Mouse (Mus musculus): ENCODE measurements around the gene Pik3c2b. TPM values are rescaled to one million over a fixed set of nuclear protein-coding genes. Genes with fewer than 3 reads are reported as not detected.
A peak's percentile ranks its signal among the peaks of the same experiment; 100 is the strongest.

Gene Pik3c2b
- polyA plus RNA-seq, 1 experiment from 2014 or later: 25.7 TPM

GRCm38 (mm10) chr1:133087206-133087905 is 41.9 kb downstream of the Pik3c2b start:
- Histone ChIP-seq H3K4me1 (replicated peaks; ENCODE audit: control insufficient read depth, insufficient read depth, low read length) (peaks cover 7% of the 10 kb centered on the region), H3K9ac (ENCODE audit: low read length) (no peak overlapping the region), H3K27me3 (ENCODE audit: control insufficient read depth, insufficient read depth, low read length) (no peaks in the 10 kb centered on the region), H3K4me3 (ENCODE audit: low read depth, low read length) (no peak overlapping the region), H3K36me3 (ENCODE audit: control insufficient read depth, insufficient read depth, low read length) (peaks cover 5% of the 10 kb centered on the region; the same call in 1 of the 2 replicates), H3K4me2 (ENCODE audit: low read depth, low read length, severe bottlenecking) (no peak overlapping the region), H3K27ac (ENCODE audit: low read depth, low read length) (peak overlapping the region; percentile 9; the same call in 1 of the 2 replicates), H3K9me3 (ENCODE audit: control insufficient read depth, low read length) (no peaks in the 10 kb centered on the region)
- peak; percentile 66 for ATAC-seq (replicated peaks; ENCODE audit: low FRiP score)
- WGBS: 42% methylated on average over 7 of the region's 7 CpGs
- peak; percentile 87 for DNase-seq (ENCODE audit: low spot score)

GRCm38 (mm10) chr1:133088196-133088595 is 42.7 kb downstream of the Pik3c2b start:
- ATAC-seq (replicated peaks; ENCODE audit: low FRiP score): no peak
- Histone ChIP-seq H3K27ac (ENCODE audit: low read depth, low read length) (no peak overlapping the region), H3K4me1 (replicated peaks; ENCODE audit: control insufficient read depth, insufficient read depth, low read length) (peaks cover 7% of the 10 kb centered on the region), H3K4me2 (ENCODE audit: low read depth, low read length, severe bottlenecking) (no peak overlapping the region), H3K9ac (ENCODE audit: low read length) (no peak overlapping the region), H3K36me3 (ENCODE audit: control insufficient read depth, insufficient read depth, low read length) (peaks cover 5% of the 10 kb centered on the region; the same call in 1 of the 2 replicates), H3K9me3 (ENCODE audit: control insufficient read depth, low read length) (no peaks in the 10 kb centered on the region), H3K27me3 (ENCODE audit: control insufficient read depth, insufficient read depth, low read length) (no peaks in the 10 kb centered on the region), H3K4me3 (ENCODE audit: low read depth, low read length) (no peak overlapping the region)
- DNase-seq (ENCODE audit: low spot score): no peak
- WGBS: 87% methylated on average over 10 of the region's 10 CpGs

- Histone ChIP-seq H3K4me3 (ENCODE audit: low read depth, low read length) (no peak overlapping the region), H3K27ac (ENCODE audit: low read depth, low read length) (no peak overlapping the region), H3K36me3 (ENCODE audit: control insufficient read depth, insufficient read depth, low read length) (peaks cover 5% of the 10 kb centered on the region; the same call in 1 of the 2 replicates), H3K27me3 (ENCODE audit: control insufficient read depth, insufficient read depth, low read length) (no peaks in the 10 kb centered on the region), H3K9ac (ENCODE audit: low read length) (no peak overlapping the region), H3K4me2 (ENCODE audit: low read depth, low read length, severe bottlenecking) (no peak overlapping the region), H3K4me1 (replicated peaks; ENCODE audit: control insufficient read depth, insufficient read depth, low read length) (peaks cover 5% of the 10 kb centered on the region), H3K9me3 (ENCODE audit: control insufficient read depth, low read length) (no peaks in the 10 kb centered on the region)
- 88% methylated on average over 4 of the region's 4 CpGs for WGBS
- DNase-seq (ENCODE audit: low spot score): no peak
- no peak for ATAC-seq (replicated peaks; ENCODE audit: low FRiP score)
Measured at GRCm38 (mm10) chr1:133089415-133089814, 43.9 kb downstream of the Pik3c2b start.

- 81% methylated on average over 6 of the region's 6 CpGs for WGBS
- Histone ChIP-seq H3K9ac (ENCODE audit: low read length) (no peak overlapping the region), H3K4me2 (ENCODE audit: low read depth, low read length, severe bottlenecking) (no peak overlapping the region), H3K36me3 (ENCODE audit: control insufficient read depth, insufficient read depth, low read length) (peaks cover 10% of the 10 kb centered on the region; the same call in 1 of the 2 replicates), H3K4me3 (ENCODE audit: low read depth, low read length) (no peak overlapping the region), H3K27ac (ENCODE audit: low read depth, low read length) (no peak overlapping the region), H3K4me1 (replicated peaks; ENCODE audit: control insufficient read depth, insufficient read depth, low read length) (peaks cover 5% of the 10 kb centered on the region), H3K9me3 (ENCODE audit: control insufficient read depth, low read length) (no peaks in the 10 kb centered on the region), H3K27me3 (ENCODE audit: control insufficient read depth, insufficient read depth, low read length) (no peaks in the 10 kb centered on the region)
- ATAC-seq (replicated peaks; ENCODE audit: low FRiP score) (no peak), DNase-seq (ENCODE audit: low spot score) (no peak)
Measured at GRCm38 (mm10) chr1:133090641-133091040, 45.2 kb downstream of the Pik3c2b start.

- Histone ChIP-seq H3K9me3 (ENCODE audit: control insufficient read depth, low read length) (no peaks in the 10 kb centered on the region), H3K9ac (ENCODE audit: low read length) (no peak overlapping the region), H3K4me2 (ENCODE audit: low read depth, low read length, severe bottlenecking) (no peak overlapping the region), H3K36me3 (ENCODE audit: control insufficient read depth, insufficient read depth, low read length) (peaks cover 10% of the 10 kb centered on the region; the same call in 1 of the 2 replicates), H3K27ac (ENCODE audit: low read depth, low read length) (no peak overlapping the region), H3K4me1 (replicated peaks; ENCODE audit: control insufficient read depth, insufficient read depth, low read length) (peaks cover 5% of the 10 kb centered on the region), H3K27me3 (ENCODE audit: control insufficient read depth, insufficient read depth, low read length) (no peaks in the 10 kb centered on the region), H3K4me3 (ENCODE audit: low read depth, low read length) (no peak overlapping the region)
- no peak for ATAC-seq (replicated peaks; ENCODE audit: low FRiP score)
- DNase-seq (ENCODE audit: low spot score): no peak
- WGBS: 83% methylated on average over 8 of the region's 8 CpGs
Measured at GRCm38 (mm10) chr1:133091483-133091882, 46.0 kb downstream of the Pik3c2b start.

- H3K36me3 ChIP-seq (ENCODE audit: control insufficient read depth, insufficient read depth, low read length): peaks cover 10% of the 10 kb centered on the region; the same call in 1 of the 2 replicates
- WGBS: 94% methylated on average over 7 of the region's 7 CpGs
- no peak overlapping the region for H3K27ac ChIP-seq (ENCODE audit: low read depth, low read length)
- ATAC-seq (replicated peaks; ENCODE audit: low FRiP score): no peak
- H3K4me1 ChIP-seq (replicated peaks; ENCODE audit: control insufficient read depth, insufficient read depth, low read length): no peaks in the 10 kb centered on the region
- DNase-seq (ENCODE audit: low spot score): no peak
- H3K27me3 ChIP-seq (ENCODE audit: control insufficient read depth, insufficient read depth, low read length): no peaks in the 10 kb centered on the region
- no peak overlapping the region for H3K9ac ChIP-seq (ENCODE audit: low read length)
- H3K4me3 ChIP-seq (ENCODE audit: low read depth, low read length): no peak overlapping the region
- no peak overlapping the region for H3K4me2 ChIP-seq (ENCODE audit: low read depth, low read length, severe bottlenecking)
- no peaks in the 10 kb centered on the region for H3K9me3 ChIP-seq (ENCODE audit: control insufficient read depth, low read length)
Measured at GRCm38 (mm10) chr1:133093719-133094118, 48.3 kb downstream of the Pik3c2b start.

GRCm38 (mm10) chr1:133100980-133101798 is 55.7 kb downstream of the Pik3c2b start:
- H3K4me2 ChIP-seq (ENCODE audit: low read depth, low read length, severe bottlenecking): no peak overlapping the region
- peaks cover 16% of the 10 kb centered on the region; the same call in 1 of the 2 replicates for H3K36me3 ChIP-seq (ENCODE audit: control insufficient read depth, insufficient read depth, low read length)
- H3K4me3 ChIP-seq (ENCODE audit: low read depth, low read length): no peak overlapping the region
- 0 out of 2 replicates have a peak, but pooled peaks have one; percentile 30 for ATAC-seq (replicated peaks; ENCODE audit: low FRiP score)
- WGBS: 43% methylated on average over 17 of the region's 17 CpGs
- H3K27me3 ChIP-seq (ENCODE audit: control insufficient read depth, insufficient read depth, low read length): no peaks in the 10 kb centered on the region
- no peaks in the 10 kb centered on the region for H3K4me1 ChIP-seq (replicated peaks; ENCODE audit: control insufficient read depth, insufficient read depth, low read length)
- no peak overlapping the region for H3K27ac ChIP-seq (ENCODE audit: low read depth, low read length)
- no peaks in the 10 kb centered on the region for H3K9me3 ChIP-seq (ENCODE audit: control insufficient read depth, low read length)
- peak; percentile 89 for DNase-seq (ENCODE audit: low spot score)
- no peak overlapping the region for H3K9ac ChIP-seq (ENCODE audit: low read length)

- H3K4me2 ChIP-seq (ENCODE audit: low read depth, low read length, severe bottlenecking): no peak overlapping the region
- WGBS: 86% methylated on average over 5 of the region's 5 CpGs
- peaks cover 16% of the 10 kb centered on the region; the same call in 1 of the 2 replicates for H3K36me3 ChIP-seq (ENCODE audit: control insufficient read depth, insufficient read depth, low read length)
- no peaks in the 10 kb centered on the region for H3K27me3 ChIP-seq (ENCODE audit: control insufficient read depth, insufficient read depth, low read length)
- no peaks in the 10 kb centered on the region for H3K9me3 ChIP-seq (ENCODE audit: control insufficient read depth, low read length)
- ATAC-seq (replicated peaks; ENCODE audit: low FRiP score): no peak
- no peak overlapping the region for H3K4me3 ChIP-seq (ENCODE audit: low read depth, low read length)
- H3K27ac ChIP-seq (ENCODE audit: low read depth, low read length): no peak overlapping the region
- no peak for DNase-seq (ENCODE audit: low spot score)
- H3K4me1 ChIP-seq (replicated peaks; ENCODE audit: control insufficient read depth, insufficient read depth, low read length): no peaks in the 10 kb centered on the region
- no peak overlapping the region for H3K9ac ChIP-seq (ENCODE audit: low read length)
Measured at GRCm38 (mm10) chr1:133102108-133102507, 56.6 kb downstream of the Pik3c2b start.

Measured in forebrain, embryonic 11.5 days (tissue).